Mouse (Mus musculus) hindbrain, embryonic 14.5 days (tissue): ENCODE data around the gene Dnah7a. TPM values are rescaled to one million over a fixed set of nuclear protein-coding genes. Genes with fewer than 3 reads are reported as not detected.
"Not testable (repeated sequence)": the region's sequence is repeated elsewhere in the genome, so short reads cannot be mapped to it uniquely, and the experiment has no call there.

Experiments
- ATAC-seq: fragments of 200-750 bp; cut with Nextera tagmentation; 2 replicates; pipeline ENCODE4 v1.8.0; 2017; ENCODE audit warnings: moderate number of reproducible peaks, mild to moderate bottlenecking, moderate TSS enrichment, moderate library complexity; ENCODE audit not compliant: low FRiP score
- DNase-seq: peaks from one replicate; pipeline ENCODE4 v3.0.0-alpha.2; 2015; ENCODE audit warnings: low spot score
- H3K27ac ChIP-seq: fragments of 300-500 bp; sonication (generic); 2 replicates; pipeline ENCODE4 v1.5.1; 2014; ENCODE audit warnings: mild to moderate bottlenecking, moderate library complexity
- H3K27me3 ChIP-seq: fragments of 300-500 bp; sonication (generic); 2 replicates; pipeline ENCODE4 v1.6.1; 2014; ENCODE audit warnings: mild to moderate bottlenecking, low read length, mixed read lengths; ENCODE audit not compliant: control insufficient read depth, insufficient read depth
- H3K36me3 ChIP-seq: fragments of 300-500 bp; sonication (generic); replicated peaks from 2 replicates; pipeline ENCODE4 v1.6.1; 2014; ENCODE audit not compliant: control insufficient read depth, insufficient read depth
- H3K4me1 ChIP-seq: fragments of 300-500 bp; sonication (generic); replicated peaks from 2 replicates; pipeline ENCODE4 v1.6.1; 2014; ENCODE audit warnings: antibody characterized with exemption, low read length, mixed read lengths; ENCODE audit not compliant: control insufficient read depth, insufficient read depth
- H3K4me2 ChIP-seq: fragments of 300-500 bp; sonication (generic); replicated peaks from 2 replicates; pipeline ENCODE4 v1.6.1; 2014; ENCODE audit warnings: mild to moderate bottlenecking, moderate library complexity
- H3K4me3 ChIP-seq: fragments of 300-500 bp; sonication (generic); replicated peaks from 2 replicates; pipeline ENCODE4 v1.5.1; 2014; ENCODE audit warnings: mild to moderate bottlenecking, low read length
- H3K9ac ChIP-seq: fragments of 300-500 bp; sonication (generic); 2 replicates; pipeline ENCODE4 v1.6.1; 2014
- H3K9me3 ChIP-seq: fragments of 300-500 bp; sonication (generic); 2 replicates; pipeline ENCODE4 v1.6.1; 2016; ENCODE audit warnings: low read length; ENCODE audit not compliant: control insufficient read depth
- WGBS: fragments of 180-500 bp; shearing (Covaris S2); extraction: QIAGEN DNeasy Blood & Tissue Kit; methylation state at CpG from one replicate; pipeline ENCODE4 v1.1.7; 2014; 5-methylcytosine and 5-hydroxymethylcytosine counted together
- polyA plus RNA-seq: library from polyadenylated mRNA; unstranded; fragments of >200 nt; fragmentation: Nextera tagmentation; extraction: Ambion mirVana; gene quantifications from 2 replicates; pipeline ENCODE4 v1.2.1, GENCODE M21; 2014

The Dnah7a gene
- polyA plus RNA-seq, 1 experiment from 2014 or later: 9.9 TPM

DNA sequence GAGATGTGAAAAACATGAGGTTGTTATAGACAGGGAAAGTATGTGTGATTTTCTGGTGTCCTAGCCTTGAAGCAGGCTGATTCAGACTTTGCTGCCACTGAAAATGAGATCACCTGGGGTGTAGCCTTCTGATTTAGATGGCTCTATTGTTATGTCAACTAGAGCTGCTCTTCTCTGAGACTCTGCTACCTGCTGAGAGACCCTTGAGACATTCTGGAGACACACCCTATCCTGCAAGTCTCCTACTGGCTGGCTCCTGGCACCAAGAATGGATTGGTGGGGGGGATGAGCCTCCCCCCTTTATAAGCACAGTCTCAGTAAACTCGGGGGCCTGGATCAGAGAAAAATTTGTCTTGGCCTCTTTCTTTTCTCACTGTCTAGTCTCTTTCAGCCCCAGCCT, 125.3 kb downstream of the Dnah7a start:
- not testable (repeated sequence) for H3K27me3 ChIP-seq, DNase-seq

DNA sequence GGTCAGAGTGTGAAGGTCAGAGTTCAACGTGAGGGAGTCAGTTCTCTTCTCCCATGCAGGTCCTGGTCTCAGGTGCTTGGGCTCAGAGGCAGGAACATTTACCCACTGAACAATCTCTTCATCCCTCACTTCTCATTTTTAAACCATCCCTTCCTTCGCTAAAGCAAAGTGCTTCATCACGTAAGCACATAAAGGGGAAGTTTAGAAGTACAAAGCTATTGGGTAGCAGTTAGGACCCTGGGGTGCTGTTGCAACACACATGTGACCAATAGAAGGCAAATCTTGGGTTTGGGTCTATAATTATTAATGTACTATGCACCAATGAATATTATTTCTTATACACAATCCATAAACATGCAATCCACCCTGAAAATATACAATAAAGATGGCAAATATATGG, 148.7 kb downstream of the Dnah7a start:
- H3K27me3 ChIP-seq, H3K4me1 ChIP-seq, DNase-seq, H3K4me2 ChIP-seq, H3K27ac ChIP-seq, H3K9me3 ChIP-seq, H3K4me3 ChIP-seq, ATAC-seq, H3K9ac ChIP-seq, H3K36me3 ChIP-seq: not testable (repeated sequence)
- WGBS: 94% methylated on average over 3 of the region's 3 CpGs

More for the DNA sequence above, 125.3 kb downstream of the Dnah7a start:
- H3K27ac ChIP-seq, H3K4me3 ChIP-seq, H3K4me2 ChIP-seq, H3K4me1 ChIP-seq, ATAC-seq, H3K36me3 ChIP-seq, H3K9me3 ChIP-seq, H3K9ac ChIP-seq: not testable (repeated sequence)
- WGBS: 0% methylated on average over 1 of the region's 1 CpGs

DNA sequence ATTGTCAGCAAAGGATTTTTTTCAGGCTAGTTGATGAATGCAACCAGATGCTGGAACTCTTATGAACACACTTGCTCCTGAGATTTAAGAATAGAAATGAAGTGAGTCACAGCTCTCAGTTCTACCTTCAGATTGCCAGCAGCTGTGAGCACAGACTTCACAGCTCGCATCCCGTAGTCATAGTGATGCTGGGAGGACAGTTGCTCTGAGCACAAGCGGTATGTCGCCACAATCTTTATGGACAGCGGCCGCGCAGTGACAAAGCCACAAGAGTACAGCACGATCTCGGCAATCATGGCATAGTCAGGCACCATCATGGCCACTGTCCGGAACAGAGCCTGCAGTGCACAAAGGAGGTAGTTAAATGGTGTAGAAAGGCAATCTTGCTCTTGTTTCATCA, 159.6 kb downstream of the Dnah7a start:
- not testable (repeated sequence) for DNase-seq, ATAC-seq, H3K9me3 ChIP-seq, H3K27me3 ChIP-seq, H3K4me3 ChIP-seq, H3K4me1 ChIP-seq, H3K27ac ChIP-seq, H3K36me3 ChIP-seq, H3K4me2 ChIP-seq, H3K9ac ChIP-seq
- 95% methylated on average over 10 of the region's 10 CpGs for WGBS

DNA sequence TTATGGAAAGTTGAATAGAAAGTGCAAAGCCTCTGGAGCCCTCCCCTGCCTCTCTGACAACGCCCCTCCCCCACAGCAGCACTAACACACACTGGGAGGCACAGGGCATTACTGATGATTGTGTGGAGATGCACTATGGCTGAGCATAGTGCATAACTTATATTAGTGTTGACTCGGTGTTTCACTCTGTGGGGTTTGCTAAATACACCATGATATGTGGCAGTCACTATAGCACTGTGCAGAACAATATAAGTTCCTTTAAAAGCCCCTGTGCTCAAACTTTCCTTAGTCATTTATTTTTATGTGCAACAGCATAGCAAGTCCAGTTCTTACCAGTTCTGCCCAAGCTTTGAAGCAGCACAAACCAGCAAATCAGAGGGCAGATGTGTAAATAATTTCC, 168.2 kb downstream of the Dnah7a start:
- not testable (repeated sequence) for H3K27me3 ChIP-seq
- WGBS: 59% methylated on average over 2 of the region's 2 CpGs

DNA sequence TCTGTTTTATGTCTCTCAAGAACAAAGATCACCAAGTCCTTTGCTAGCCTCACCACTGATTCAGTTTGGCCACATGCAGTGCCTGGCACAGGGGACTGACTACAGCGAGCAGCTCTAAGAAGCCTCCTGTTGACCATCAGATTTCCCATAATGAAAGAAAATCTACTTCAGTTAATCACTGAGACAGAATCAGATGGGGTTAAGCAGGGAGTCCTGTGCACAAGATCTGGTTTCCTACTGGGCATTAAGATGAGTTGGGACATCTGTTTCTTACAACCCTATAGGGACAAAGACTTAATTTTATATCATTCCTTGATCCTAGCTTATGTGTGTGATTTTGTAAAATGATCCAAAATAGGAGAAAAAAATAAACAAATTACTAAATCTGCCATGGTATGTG, 171.8 kb downstream of the Dnah7a start:
- 91% methylated on average over 1 of the region's 1 CpGs for WGBS
- H3K27me3 ChIP-seq, H3K4me2 ChIP-seq, H3K27ac ChIP-seq, H3K9me3 ChIP-seq, DNase-seq, H3K4me1 ChIP-seq, H3K36me3 ChIP-seq, H3K9ac ChIP-seq, H3K4me3 ChIP-seq, ATAC-seq: not testable (repeated sequence)

More for the DNA sequence above, 168.2 kb downstream of the Dnah7a start:
- not testable (repeated sequence) for H3K9me3 ChIP-seq, H3K9ac ChIP-seq, H3K36me3 ChIP-seq, H3K4me1 ChIP-seq, H3K4me2 ChIP-seq, H3K4me3 ChIP-seq, ATAC-seq, H3K27ac ChIP-seq, DNase-seq

DNA sequence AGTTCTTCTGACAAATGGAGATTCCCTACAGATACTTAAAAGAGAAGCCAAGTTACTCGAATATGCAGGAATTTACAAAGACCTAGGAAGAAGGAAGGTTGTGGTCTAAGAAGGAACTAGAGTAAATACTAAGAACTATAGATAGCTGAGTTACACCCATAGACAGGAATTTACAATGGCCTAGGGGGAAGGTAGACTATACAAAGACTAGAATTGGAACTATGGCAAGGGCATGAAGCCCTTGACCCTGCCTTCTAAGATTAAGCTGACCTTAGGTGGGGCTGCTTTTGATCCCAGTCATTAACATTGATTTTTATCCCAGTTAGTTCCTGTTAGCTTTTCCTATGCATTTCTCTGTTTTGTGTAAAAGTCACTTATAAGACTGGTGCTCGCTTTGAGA, 180.6 kb downstream of the Dnah7a start:
- not testable (repeated sequence) for H3K4me2 ChIP-seq, H3K4me3 ChIP-seq, H3K27me3 ChIP-seq, H3K9ac ChIP-seq, H3K27ac ChIP-seq, H3K4me1 ChIP-seq, H3K36me3 ChIP-seq, DNase-seq, H3K9me3 ChIP-seq, ATAC-seq
- 83% methylated on average over 2 of the region's 2 CpGs for WGBS

DNA sequence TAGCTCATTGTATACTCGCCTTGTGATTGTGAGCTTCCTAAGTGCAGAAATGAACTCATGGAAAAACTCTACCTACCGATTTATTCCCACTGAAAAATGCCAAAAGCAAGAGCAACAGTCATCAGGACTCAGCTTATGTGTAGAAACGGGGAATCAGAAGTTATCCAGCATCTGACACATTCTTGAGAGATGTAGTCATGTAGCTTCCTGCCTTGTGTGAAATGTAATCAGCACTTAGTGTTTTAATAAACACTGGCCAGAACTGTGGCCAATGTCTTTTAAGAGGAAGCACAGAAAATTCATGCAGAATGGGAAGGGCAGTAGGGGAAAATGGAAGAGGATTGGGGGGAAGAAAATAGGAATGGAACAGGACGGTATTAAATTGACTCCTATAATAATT, 232.9 kb downstream of the Dnah7a start:
- Histone ChIP-seq H3K27me3 (no peaks in the 10 kb centered on the region), H3K4me3 (no peak overlapping the region), H3K9ac (no peak overlapping the region), H3K27ac (no peak overlapping the region), H3K9me3 (no peaks in the 10 kb centered on the region), H3K4me1 (no peaks in the 10 kb centered on the region), H3K36me3 (no peaks in the 10 kb centered on the region), H3K4me2 (no peak overlapping the region)
- WGBS: 82% methylated on average over 4 of the region's 4 CpGs
- ATAC-seq: no peak
- DNase-seq: no peak

DNA sequence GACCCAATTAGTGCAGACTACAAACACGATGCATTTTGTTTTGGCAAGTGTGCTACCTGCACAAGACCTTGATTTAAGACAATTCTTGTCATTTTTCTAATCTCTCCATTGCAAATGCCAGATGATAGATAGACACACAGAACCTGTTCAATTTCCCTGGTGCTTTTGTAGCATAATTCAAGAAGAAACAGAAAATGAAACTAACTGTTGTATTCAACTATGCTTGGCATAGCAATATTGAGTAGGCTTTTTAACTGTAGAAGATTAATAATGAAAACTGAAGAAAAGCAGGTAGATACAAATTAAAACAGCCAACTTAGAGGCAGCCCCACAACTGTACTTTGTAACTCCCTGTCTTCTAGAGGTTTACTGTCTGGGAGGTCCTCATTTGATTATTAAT, 234.5 kb downstream of the Dnah7a start:
- not testable (repeated sequence) for H3K4me2 ChIP-seq, H3K4me1 ChIP-seq, H3K36me3 ChIP-seq, H3K4me3 ChIP-seq, H3K9ac ChIP-seq, H3K27me3 ChIP-seq, DNase-seq, H3K9me3 ChIP-seq, ATAC-seq, H3K27ac ChIP-seq
- WGBS: 75% methylated on average over 1 of the region's 1 CpGs

DNA sequence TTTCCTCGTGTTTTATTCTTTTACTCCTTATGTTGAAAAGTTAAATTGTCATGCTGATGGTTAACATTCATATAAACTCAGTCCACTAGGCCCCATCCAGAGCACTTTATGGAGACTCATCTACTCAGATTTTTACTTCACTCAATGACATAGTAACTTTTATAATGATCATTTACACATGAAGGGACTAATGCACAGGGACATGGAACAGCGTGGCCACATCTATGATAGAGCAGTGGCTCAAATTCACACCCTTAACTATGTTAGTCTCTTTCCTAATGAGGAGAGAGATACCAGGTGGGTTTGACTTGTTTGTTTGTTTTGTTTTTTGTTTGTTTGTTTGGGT, 239.3 kb downstream of the Dnah7a start:
- no peaks in the 10 kb centered on the region for H3K27me3 ChIP-seq
- ATAC-seq (0 out of 2 replicates have a peak, but pooled peaks have one; percentile 11), DNase-seq (no peak)
- no peaks in the 10 kb centered on the region for H3K36me3 ChIP-seq
- H3K9me3 ChIP-seq: no peaks in the 10 kb centered on the region
- no peak overlapping the region for H3K4me3 ChIP-seq
- no peak overlapping the region for H3K9ac ChIP-seq
- no peak overlapping the region for H3K27ac ChIP-seq
- no peaks in the 10 kb centered on the region for H3K4me1 ChIP-seq
- WGBS: 80% methylated on average over 2 of the region's 2 CpGs
- no peak overlapping the region for H3K4me2 ChIP-seq

DNA sequence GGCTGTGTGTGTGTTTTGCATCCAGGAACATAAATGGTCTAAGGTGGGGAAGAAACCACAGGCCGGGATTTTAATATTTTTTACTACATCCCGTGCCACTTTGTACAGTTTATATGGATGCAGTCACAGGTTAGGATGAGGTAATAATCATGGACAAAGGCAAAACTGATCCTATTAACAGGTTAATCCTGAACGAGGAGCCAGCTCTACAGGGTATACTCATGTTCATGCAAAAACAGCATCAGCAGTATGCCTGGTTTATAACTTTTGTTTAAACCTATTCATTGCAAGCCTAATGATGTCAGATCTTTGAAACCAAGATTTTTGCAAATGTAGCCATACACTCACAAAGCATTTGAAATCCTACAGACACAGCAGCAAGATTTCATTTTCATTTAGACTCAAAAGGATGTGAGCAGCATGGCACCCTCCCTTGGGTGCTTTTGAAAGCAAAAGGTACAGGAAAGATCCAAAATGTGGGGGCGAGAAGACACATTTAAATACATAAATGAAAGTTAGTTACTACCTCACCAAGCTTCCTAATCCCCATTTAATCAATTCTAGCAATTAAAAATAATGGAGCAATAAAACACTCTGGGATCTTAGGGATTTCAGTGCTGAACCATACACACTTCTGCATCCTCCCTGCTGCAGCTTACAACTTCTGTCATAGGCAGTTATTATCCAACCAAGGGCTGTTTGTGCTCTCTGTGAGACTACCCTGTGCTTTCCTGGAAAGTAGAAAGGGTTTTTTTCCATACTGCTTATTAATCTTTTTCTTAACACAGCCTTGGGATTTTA, 239.9 kb downstream of the Dnah7a start:
- H3K36me3 ChIP-seq, H3K9me3 ChIP-seq, H3K4me1 ChIP-seq, H3K4me3 ChIP-seq, H3K4me2 ChIP-seq, H3K27me3 ChIP-seq, H3K27ac ChIP-seq, H3K9ac ChIP-seq, DNase-seq: not testable (repeated sequence)
- 83% methylated on average over 4 of the region's 4 CpGs for WGBS
- peak; percentile 43; the same call in 1 of the 2 replicates for ATAC-seq
